Mouse (Mus musculus): ENCODE data around the gene Ntf3. TPM values are rescaled to one million over a fixed set of nuclear protein-coding genes. Genes with fewer than 3 reads are reported as not detected.

Gene Ntf3
- total RNA-seq, 2 experiments from 2014 or later, result 2.7 to 3.0 TPM

GRCm38 (mm10) chr6:126053136-126053535, 113.6 kb downstream of the Ntf3 start:
- intact Hi-C loops (cut with DNase I), result loop anchor here (5.0 kb wide), 1 partner anchor 51 kb away; no protein-coding TSS in a partner anchor
- DNase-seq (ENCODE audit: low spot score in 2 of 2), result no peak
